Mouse (Mus musculus) adrenal gland, adult 8-10 months (tissue): ENCODE measurements at regions not wholly inside any gene's neighbourhood (a gene's known extent, or its start where the extent isn't known, plus 50 kb on each side); places are given as distances from the start of the nearest gene placed in this dataset.
"Not testable (repeated sequence)": the region's sequence is repeated elsewhere in the genome, so short reads cannot be mapped to it uniquely, and the experiment has no call there.

Experiments
- DNase-seq: peaks from one replicate; pipeline ENCODE4 v3.0.0; 2022

GRCm38 (mm10) chr17:48678216-48678832 is 223.6 kb downstream of the Unc5cl start:
- no peak for DNase-seq

GRCm38 (mm10) chr17:48680331-48680730 is 225.6 kb downstream of the Unc5cl start:
- no peak for DNase-seq

GRCm38 (mm10) chr17:48688944-48689343 is 234.2 kb downstream of the Unc5cl start:
- DNase-seq = no peak

- no peak for DNase-seq
Measured at GRCm38 (mm10) chr17:48698456-48698855, 233.7 kb upstream of the Lrfn2 start.

GRCm38 (mm10) chr17:48700591-48700990 is 231.6 kb upstream of the Lrfn2 start:
- no peak for DNase-seq

- DNase-seq = no peak
Measured at GRCm38 (mm10) chr17:48720506-48720905, 211.7 kb upstream of the Lrfn2 start.

- DNase-seq = no peak
Measured at GRCm38 (mm10) chr17:48723286-48723685, 208.9 kb upstream of the Lrfn2 start.

GRCm38 (mm10) chr17:48724513-48725112 is 207.6 kb upstream of the Lrfn2 start:
- no peak for DNase-seq

GRCm38 (mm10) chr17:48726460-48726859 is 205.7 kb upstream of the Lrfn2 start:
- no peak for DNase-seq

- DNase-seq = no peak
Measured at GRCm38 (mm10) chr17:48733801-48734200, 198.4 kb upstream of the Lrfn2 start.

- DNase-seq = not testable (repeated sequence)
Measured at GRCm38 (mm10) chr17:48737181-48737580, 195.0 kb upstream of the Lrfn2 start.

- no peak for DNase-seq
Measured at GRCm38 (mm10) chr17:48738708-48739107, 193.5 kb upstream of the Lrfn2 start.

GRCm38 (mm10) chr17:48742769-48743405 is 189.3 kb upstream of the Lrfn2 start:
- DNase-seq = no peak

GRCm38 (mm10) chr17:48770099-48770498 is 162.1 kb upstream of the Lrfn2 start:
- DNase-seq = no peak

- no peak for DNase-seq
Measured at GRCm38 (mm10) chr17:48771721-48772320, 160.4 kb upstream of the Lrfn2 start.

GRCm38 (mm10) chr17:48774172-48774890 is 157.8 kb upstream of the Lrfn2 start:
- DNase-seq = no peak

GRCm38 (mm10) chr17:48775479-48775878 is 156.7 kb upstream of the Lrfn2 start:
- DNase-seq = no peak

GRCm38 (mm10) chr17:48776502-48776902 is 155.7 kb upstream of the Lrfn2 start:
- DNase-seq = no peak

- DNase-seq = no peak
Measured at GRCm38 (mm10) chr17:48780217-48780616, 152.0 kb upstream of the Lrfn2 start.

- DNase-seq = no peak
Measured at GRCm38 (mm10) chr17:48784417-48784816, 147.8 kb upstream of the Lrfn2 start.

GRCm38 (mm10) chr17:48786501-48786900 is 145.7 kb upstream of the Lrfn2 start:
- no peak for DNase-seq

GRCm38 (mm10) chr17:48789846-48790245 is 142.3 kb upstream of the Lrfn2 start:
- DNase-seq = no peak

GRCm38 (mm10) chr17:48790526-48790925 is 141.7 kb upstream of the Lrfn2 start:
- no peak for DNase-seq
